Comparison of ENCODE assay signal across 9 mouse cellular contexts in genomic region chr15:86228186-86228585, GRCm38 (mm10). TPM values are rescaled to one million over a fixed set of nuclear protein-coding genes. Genes with fewer than 3 reads are reported as not detected.
DNase-seq lines count a peak whose midpoint lies in the region; ATAC-seq and TF ChIP-seq lines count a peak whose summit lies in the region.
"Had no signal": no experiment of that assay in that cellular context is flagged by ENCODE, and none has a peak within 500 bp of the region (broad histone marks: within the 10 kb centered on the region; RNA-seq: fewer than 3 reads in every experiment).

No protein-coding gene starts in this region.

- no peaks in the 10 kb centered on the region for H3K27me3 ChIP-seq in CH12.LX (replicated peaks)
- no peaks in the 10 kb centered on the region for H3K27me3 ChIP-seq in liver, embryonic 14.5 days (ENCODE audit: control insufficient read depth, insufficient read depth, low read length)
- no peaks in the 10 kb centered on the region for H3K27me3 ChIP-seq in splenic B cell, adult 2 months (ENCODE audit: control insufficient read depth, insufficient read depth, low read length, poor library complexity, severe bottlenecking)
- H3K27me3 ChIP-seq: embryonic facial prominence, embryonic 12.5 days had no signal

- no peak overlapping the region for H3K27ac ChIP-seq in CH12.LX (ENCODE audit: insufficient read depth, low read depth)
- H3K27ac ChIP-seq in liver, embryonic 14.5 days, result no peak overlapping the region
- H3K27ac ChIP-seq: embryonic facial prominence, embryonic 12.5 days had no signal

- peaks cover 0 to 34% of the 10 kb centered on the region in 2 experiments for H3K36me3 ChIP-seq in CH12.LX (replicated peaks in 1 of 2; ENCODE audit: control insufficient read depth in 1 of 2, insufficient read depth in 1 of 2, low read length in 1 of 2)
- H3K36me3 ChIP-seq in liver, embryonic 14.5 days (replicated peaks; ENCODE audit: control insufficient read depth, insufficient read depth, low read depth), result no peaks in the 10 kb centered on the region
- no peaks in the 10 kb centered on the region for H3K36me3 ChIP-seq in splenic B cell, adult 2 months (ENCODE audit: control insufficient read depth, insufficient read depth, low read length, poor library complexity, severe bottlenecking)
- H3K36me3 ChIP-seq: embryonic facial prominence, embryonic 12.5 days had no signal

- no peaks in the 10 kb centered on the region for H3K79me2 ChIP-seq in CH12.LX (replicated peaks; ENCODE audit: control insufficient read depth, extremely low read depth, insufficient read depth, poor library complexity, severe bottlenecking)

- peaks cover 6% of the 10 kb centered on the region for H3K9me3 ChIP-seq in CH12.LX (replicated peaks; ENCODE audit: low read length)
- no peaks in the 10 kb centered on the region for H3K9me3 ChIP-seq in liver, embryonic 14.5 days (ENCODE audit: control insufficient read depth, low read length)
- H3K9me3 ChIP-seq: embryonic facial prominence, embryonic 12.5 days had no signal

- H3K4me1 ChIP-seq in CH12.LX (ENCODE audit: control insufficient read depth in 1 of 2, insufficient read depth in 2 of 2), result peaks cover 0 to 43% of the 10 kb centered on the region in 2 experiments; a peak in 2 of 4 replicates
- peaks cover 0 to 5% of the 10 kb centered on the region in 2 experiments; a peak in 2 of 4 replicates for H3K4me1 ChIP-seq in liver, embryonic 14.5 days (replicated peaks; ENCODE audit: control insufficient read depth in 2 of 2, insufficient read depth in 2 of 2, low read length in 1 of 2)
- H3K4me1 ChIP-seq: embryonic facial prominence, embryonic 12.5 days had no signal

- dilution Hi-C loops in CH12.LX (cut with MboI; ENCODE audit: extremely low pct_ligation_motif_present, extremely low pct_unique_long_range_greater_than_20kb, low sequenced_read_pairs), result no loop called here

- intact Hi-C loops in gastrocnemius, postnatal 36 days (cut with DNase I), result no loop called here

- no peak overlapping the region for H3K4me3 ChIP-seq in CH12.LX (replicated peaks in 1 of 3; ENCODE audit: low read depth in 2 of 3, low read length in 2 of 3, poor library complexity in 1 of 3)
- no peak overlapping the region for H3K4me3 ChIP-seq in liver, embryonic 14.5 days (ENCODE audit: insufficient read depth in 1 of 2, low read depth in 2 of 2, low read length in 2 of 2)
- H3K4me3 ChIP-seq: embryonic facial prominence, embryonic 12.5 days had no signal

- TF ChIP-seq CTCF in CH12.LX (conservative IDR thresholded peaks at IDR 0.05 in 1 of 2, IDR thresholded peaks at IDR 0.05 in 1 of 2; ENCODE audit: low read depth in 2 of 2, low read length in 2 of 2), result peak; percentile 54 to 84; a peak in 3 of 4 replicates
- TF ChIP-seq CTCF in liver, embryonic 14.5 days (IDR thresholded peaks at IDR 0.05; ENCODE audit: low read depth), result peak; percentile 76

- TF ChIP-seq POLR2A in CH12.LX (IDR thresholded peaks at IDR 0.05; ENCODE audit: low read depth, low read length), result no peak

- TF ChIP-seq RAD21 in CH12.LX (IDR thresholded peaks at IDR 0.05; ENCODE audit: low read depth, low read length), result peak; percentile 64

- no peak overlapping the region for H3K9ac ChIP-seq in CH12.LX (ENCODE audit: insufficient read depth, low read depth)
- no peak overlapping the region for H3K9ac ChIP-seq in liver, embryonic 14.5 days (replicated peaks)
- H3K9ac ChIP-seq: embryonic facial prominence, embryonic 12.5 days had no signal

- ATAC-seq in granulocyte monocyte progenitor cell, adult 5-6 weeks (replicated peaks; ENCODE audit: poor library complexity, severe bottlenecking), result peak; percentile 56
- ATAC-seq in liver, embryonic 14.5 days (ENCODE audit: insufficient read depth), result peak; percentile 33; the same call in 1 of the 2 replicates

- TF ChIP-seq EP300 in CH12.LX (IDR thresholded peaks at IDR 0.05; ENCODE audit: low read length), result no peak
- TF ChIP-seq EP300 in liver, embryonic 14.5 days (IDR thresholded peaks at IDR 0.05; ENCODE audit: low read depth), result no peak

- in situ Hi-C loops in CH12.LX (cut with MboI; ENCODE audit: low pct_ligation_motif_present, low pct_unique_long_range_greater_than_20kb, low sequenced_read_pairs), result loop anchor here (25.0 kb wide), 1 partner anchor 334 kb away; no protein-coding TSS in a partner anchor

- peak; percentile 67 for DNase-seq in layer of hippocampus, adult 11-12 months (ENCODE audit: low spot score)
- no peak for DNase-seq in layer of hippocampus, adult 9-10 months (ENCODE audit: low spot score)
- peak; percentile 61 for DNase-seq in CH12.LX (ENCODE audit: extremely low read depth)
- peak; percentile 30 for DNase-seq in adrenal gland, postnatal 25 days
- DNase-seq in liver, embryonic 14.5 days (ENCODE audit: low read depth in 3 of 3, low spot score in 3 of 3), result no peak
- DNase-seq in splenic B cell, adult 2 months (ENCODE audit: low read depth, low spot score), result peak; percentile 80
- DNase-seq in gastrocnemius, postnatal 36 days, result no peak

- 15% methylated on average over 3 of the region's 3 CpGs for WGBS in liver, embryonic 14.5 days (ENCODE audit: insufficient replicate concordance)

- H3K4me2 ChIP-seq in CH12.LX (ENCODE audit: insufficient read depth, low read depth, poor library complexity, severe bottlenecking), result no peak overlapping the region
- no peak overlapping the region for H3K4me2 ChIP-seq in liver, embryonic 14.5 days (ENCODE audit: low read depth)
- H3K4me2 ChIP-seq: embryonic facial prominence, embryonic 12.5 days had no signal

TF ChIP-seq in CH12.LX, 34 proteins besides CTCF, POLR2A, EP300 and RAD21:
- no peak for TF ChIP-seq ELF1 (IDR thresholded peaks at IDR 0.05; ENCODE audit: low read depth, low read length)
- no peak for TF ChIP-seq KAT2A (IDR thresholded peaks at IDR 0.05; ENCODE audit: insufficient replicate concordance, low read length)
- peak; percentile 72 for TF ChIP-seq SMC3 (IDR thresholded peaks at IDR 0.05; ENCODE audit: low read depth, low read length)
- TF ChIP-seq NRF1 (IDR thresholded peaks at IDR 0.05; ENCODE audit: low read depth, low read length), result no peak
- TF ChIP-seq BHLHE40 (IDR thresholded peaks at IDR 0.05; ENCODE audit: low read depth, low read length), result no peak
- no peak; the same call in 1 of the 2 replicates for TF ChIP-seq ZC3H11A (IDR thresholded peaks at IDR 0.05; ENCODE audit: low read depth, low read length)
- no peak for TF ChIP-seq PAX5 (IDR thresholded peaks at IDR 0.05; ENCODE audit: low read length)

RNA-seq across cellular contexts. Expression of gene Tbc1d22a, which starts 13.9 kb away (rescaled TPM):
- total RNA-seq in CH12.LX (2012; rRNA removed), result 15.0 and 20.2 TPM in 2 replicates
- 19.4 and 21.1 TPM in 2 replicates for total RNA-seq in CH12.LX (2014; rRNA removed)
- polyA plus RNA-seq in CH12.LX (2012; ENCODE audit: insufficient read length, low read depth), result 16.5 and 17.6 TPM in 2 replicates
- total RNA-seq in adrenal gland, postnatal 25 days (2021), result 24.7 and 33.8 TPM in 2 replicates
- 18.6 and 18.8 TPM in 2 replicates for total RNA-seq in granulocyte monocyte progenitor cell, adult 5-6 weeks (2014; fragmentation: Nextera tagmentation)
- 26.5 and 46.7 TPM in 2 replicates for total RNA-seq in granulocyte monocyte progenitor cell, adult 5-6 weeks (2017)
- 5.8 and 6.4 TPM in 2 replicates for polyA plus RNA-seq in liver, embryonic 14.5 days (2012; rRNA removed)
- polyA plus RNA-seq in liver, embryonic 14.5 days (2014; fragmentation: Nextera tagmentation; extraction: Ambion mirVana), result 4.1 and 4.9 TPM in 2 replicates
- 10 to 100 TPM; 13.5 to 16.0 TPM for total RNA-seq in gastrocnemius, postnatal 36 days (2021)

RNA-seq across cellular contexts. Expression of gene Cerk, which starts 42.2 kb away (rescaled TPM):
- 8.8 and 10.3 TPM in 2 replicates for total RNA-seq in CH12.LX (2012; rRNA removed)
- total RNA-seq in CH12.LX (2014; rRNA removed), result 3.7 and 4.4 TPM in 2 replicates
- polyA plus RNA-seq in CH12.LX (2012; ENCODE audit: insufficient read length, low read depth), result 2.2 and 2.5 TPM in 2 replicates
- 26.4 and 29.6 TPM in 2 replicates for total RNA-seq in adrenal gland, postnatal 25 days (2021)
- 26.3 and 29.8 TPM in 2 replicates for total RNA-seq in granulocyte monocyte progenitor cell, adult 5-6 weeks (2014; fragmentation: Nextera tagmentation)
- total RNA-seq in granulocyte monocyte progenitor cell, adult 5-6 weeks (2017), result 41.4 and 47.9 TPM in 2 replicates
- 2.4 and 2.9 TPM in 2 replicates for polyA plus RNA-seq in liver, embryonic 14.5 days (2012; rRNA removed)
- polyA plus RNA-seq in liver, embryonic 14.5 days (2014; fragmentation: Nextera tagmentation; extraction: Ambion mirVana), result 2.7 and 3.3 TPM in 2 replicates
- 1 to 10 TPM; 3.6 to 5.3 TPM for total RNA-seq in gastrocnemius, postnatal 36 days (2021)

Comparison
In these comparisons a context has a peak if more than half of its experiments do, and no peak if none do; other contexts are left out.
1. DNase-seq: peak in layer of hippocampus, adult 11-12 months (single experiment), CH12.LX (single experiment), adrenal gland, postnatal 25 days (single experiment) and splenic B cell, adult 2 months (single experiment); none in layer of hippocampus, adult 9-10 months (single experiment), liver, embryonic 14.5 days (0 of 3) and gastrocnemius, postnatal 36 days (0 of 2).